Mouse (Mus musculus) bone marrow, adult 2 months (tissue): ENCODE measurements at regions not wholly inside any gene's neighbourhood (a gene's known extent, or its start where the extent isn't known, plus 50 kb on each side); places are given as distances from the start of the nearest gene placed in this dataset.

Source experiments
- CTCF ChIP-seq: fragments of 200-500 bp; IDR thresholded peaks from 2 replicates; pipeline ENCODE4 v1.5.1; 2011; ENCODE audit warnings: low read length, control low read depth; ENCODE audit not compliant: control insufficient read depth, insufficient read depth
- POLR2A ChIP-seq: fragments of 200-500 bp; IDR thresholded peaks from 2 replicates; pipeline ENCODE4 v1.6.1; 2011; ENCODE audit warnings: low read depth, mild to moderate bottlenecking, control low read depth, low read length, borderline replicate concordance; ENCODE audit not compliant: control insufficient read depth

DNA sequence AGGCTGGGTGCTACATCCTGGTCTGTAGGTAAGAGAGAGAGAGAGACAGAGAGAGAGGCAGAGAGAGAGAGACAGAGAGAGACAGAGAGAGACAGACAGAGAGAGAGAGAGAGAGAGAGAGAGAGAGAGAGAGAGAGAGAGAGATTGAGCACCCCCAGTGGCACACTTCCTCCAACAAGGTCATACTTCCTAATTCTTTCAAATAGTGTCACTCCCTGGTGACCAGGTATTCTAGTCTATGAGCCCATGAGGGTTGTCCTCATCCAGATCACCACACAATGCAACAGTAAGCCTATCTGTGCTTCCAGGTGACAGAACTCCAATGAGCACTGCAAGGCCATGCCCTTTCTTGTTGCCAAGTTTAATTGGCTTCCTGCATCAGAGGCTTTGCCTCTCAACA lies 129.0 kb upstream of the Jun start:
- TF ChIP-seq CTCF: no peak
- TF ChIP-seq POLR2A: no peak
